Mouse (Mus musculus) brain, embryonic 14.5 days (tissue): ENCODE results near the gene Acsl1.

Experiments used
- CTCF ChIP-seq: fragments of 200-500 bp; IDR thresholded peaks from 2 replicates; pipeline ENCODE4 v1.5.1; 2012; ENCODE audit warnings: inconsistent platforms, mild to moderate bottlenecking, moderate library complexity, borderline replicate concordance; ENCODE audit not compliant: insufficient read depth, insufficient read length; ENCODE audit errors: extremely low read depth
- POLR2A ChIP-seq: fragments of 200-500 bp; IDR thresholded peaks from 2 replicates; pipeline ENCODE4 v1.6.1; 2012; ENCODE audit warnings: mild to moderate bottlenecking, inconsistent platforms, borderline replicate concordance; ENCODE audit not compliant: poor library complexity, insufficient read depth, insufficient read length, severe bottlenecking; ENCODE audit errors: extremely low read depth

DNA sequence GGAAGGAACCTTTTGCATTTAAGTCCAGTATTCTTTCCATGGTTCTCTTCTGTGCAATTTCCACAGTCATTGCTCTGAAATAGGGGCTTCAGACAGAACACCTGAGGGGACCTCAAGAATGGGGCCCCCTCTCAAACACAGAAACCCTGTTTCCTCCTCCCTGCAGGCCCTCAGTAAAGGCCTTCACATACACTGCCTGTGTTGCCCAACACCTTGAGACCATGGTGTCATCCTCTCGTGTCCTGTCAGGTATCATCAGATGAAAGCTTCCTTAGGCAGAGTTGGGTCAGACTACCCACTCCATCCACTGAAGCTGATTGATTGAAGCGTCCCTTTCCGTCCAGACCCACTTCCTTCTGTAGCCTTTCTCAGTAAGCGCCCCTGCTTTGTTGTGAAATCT lies 11.9 kb downstream of the Acsl1 start:
- no peak for TF ChIP-seq POLR2A
- no peak for TF ChIP-seq CTCF
